Mouse (Mus musculus): Measurements from ENCODE around the gene P3h1.

P3h1 gene

DNA sequence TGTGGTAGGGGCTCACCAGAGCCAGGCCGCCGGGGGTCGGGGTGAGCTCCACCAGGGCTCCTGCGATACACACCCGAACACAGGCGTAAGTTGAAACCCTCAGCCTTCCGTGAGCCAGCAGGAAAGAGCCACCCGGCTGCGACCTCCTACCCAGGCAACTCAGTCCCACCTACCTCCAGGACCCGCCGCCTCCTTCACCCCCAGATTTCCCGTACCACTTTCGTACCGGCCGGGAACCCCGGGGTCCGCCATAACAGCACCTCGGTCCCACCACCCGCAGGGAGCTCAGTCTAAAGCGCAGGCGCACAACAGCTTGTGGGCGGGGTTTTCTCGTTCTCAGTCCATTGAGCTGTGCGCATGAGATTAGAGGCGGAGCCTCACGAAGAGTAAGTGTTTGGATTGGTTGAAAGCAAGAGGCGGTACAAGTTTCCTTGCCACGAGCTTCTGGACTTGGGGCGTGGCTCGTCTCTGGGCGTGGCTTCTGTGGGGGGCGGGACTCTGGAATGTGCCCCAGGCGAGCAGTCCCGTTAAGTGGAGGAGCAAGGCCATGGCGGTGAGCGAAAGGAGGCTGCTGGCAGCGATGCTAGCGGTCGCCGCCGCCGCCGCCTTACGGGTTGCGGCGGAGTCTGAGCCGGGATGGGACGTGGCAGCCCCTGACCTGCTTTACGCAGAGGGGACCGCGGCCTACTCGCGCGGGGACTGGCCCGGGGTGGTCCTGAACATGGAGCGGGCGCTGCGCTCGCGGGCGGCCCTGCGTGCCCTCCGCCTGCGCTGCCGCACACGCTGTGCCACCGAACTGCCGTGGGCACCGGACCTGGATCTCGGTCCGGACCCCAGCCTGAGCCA lies at the start of gene P3h1, which contains the start of gene AU022252:
Gene P3h1 (plus strand): TSS at position 506 of the 846 bp plus-strand sequence.
Gene AU022252 (minus strand): TSS at position 303 of the 846 bp plus-strand sequence.
- peak; percentile 99 for DNase-seq (ENCODE audit: low spot score in 2 of 2)

DNA sequence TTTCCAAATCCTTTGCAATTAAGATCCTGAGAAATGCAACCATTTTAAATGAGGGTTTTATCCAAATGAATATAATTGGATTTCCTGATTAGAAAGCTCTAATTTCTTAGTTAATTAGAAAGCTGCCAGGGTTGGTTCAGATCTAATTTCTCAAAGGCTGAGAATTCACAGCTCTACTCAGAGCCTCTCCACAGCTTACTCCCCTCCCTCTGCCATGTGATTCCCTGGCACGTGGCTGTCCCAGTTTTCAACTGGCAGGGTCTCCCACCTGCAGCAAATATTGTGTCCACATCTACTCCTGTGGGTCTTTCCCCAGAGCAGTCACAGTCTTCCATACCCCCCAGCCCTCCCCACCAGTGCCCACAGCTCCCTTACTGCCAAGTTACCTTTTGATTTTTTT lies 49.2 kb upstream of the P3h1 start:
- no peak for DNase-seq (ENCODE audit: low spot score in 2 of 2)

DNA sequence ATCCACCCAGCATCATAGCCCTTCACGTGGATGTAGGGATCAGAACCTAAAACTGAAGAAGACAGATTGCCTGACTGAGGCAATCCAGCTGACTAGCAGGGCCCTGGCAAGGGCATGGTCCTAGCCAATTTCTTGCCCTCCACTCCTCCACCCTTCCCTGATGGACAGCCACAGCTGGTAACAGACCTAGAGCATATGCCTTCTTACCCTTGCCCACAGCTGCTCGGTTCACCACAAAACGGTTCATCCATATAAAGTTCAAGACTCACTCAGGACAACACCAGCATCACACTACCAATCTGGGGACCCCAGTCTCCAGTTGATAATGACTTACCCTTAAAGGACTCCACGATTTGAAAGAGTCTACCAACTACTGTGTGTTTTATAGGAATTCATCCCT lies 46.9 kb upstream of the P3h1 start:
- DNase-seq (ENCODE audit: low spot score in 2 of 2): no peak

DNA sequence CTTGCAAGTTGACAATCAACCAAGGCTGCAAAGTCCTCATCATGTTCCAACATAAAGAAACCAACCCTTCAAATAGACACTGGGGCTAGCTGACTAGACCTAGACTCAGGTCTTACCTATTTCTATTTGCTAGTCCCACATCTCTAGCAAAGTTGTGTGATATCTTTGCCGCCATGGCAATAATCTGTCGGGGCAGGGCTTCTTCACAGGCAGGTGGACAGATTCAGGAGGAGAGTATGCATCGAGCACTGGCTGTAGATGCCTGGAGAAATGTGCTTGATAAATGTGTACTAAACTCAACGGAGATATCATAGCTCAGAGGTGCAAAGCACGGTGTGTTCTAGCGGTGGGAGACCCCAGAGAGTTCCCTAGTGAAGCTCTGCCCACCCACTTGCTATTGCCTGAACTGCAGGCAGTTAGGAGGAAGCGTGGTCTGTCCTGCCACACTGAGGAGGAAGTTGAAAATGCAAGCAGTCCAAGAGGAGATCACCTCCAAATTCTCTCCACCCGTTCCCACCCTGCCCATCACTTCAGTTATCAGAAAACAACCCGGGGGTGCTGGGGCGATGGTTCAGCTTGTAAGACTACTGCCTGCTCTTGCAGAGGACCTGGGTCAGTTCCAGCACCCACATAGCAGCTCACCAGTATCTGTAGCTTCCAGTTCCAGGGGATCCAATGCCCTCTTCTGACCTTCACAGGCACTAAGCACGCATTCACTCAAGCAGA lies 44.5 kb upstream of the P3h1 start:
- DNase-seq (ENCODE audit: low spot score in 2 of 2): no peak

DNA sequence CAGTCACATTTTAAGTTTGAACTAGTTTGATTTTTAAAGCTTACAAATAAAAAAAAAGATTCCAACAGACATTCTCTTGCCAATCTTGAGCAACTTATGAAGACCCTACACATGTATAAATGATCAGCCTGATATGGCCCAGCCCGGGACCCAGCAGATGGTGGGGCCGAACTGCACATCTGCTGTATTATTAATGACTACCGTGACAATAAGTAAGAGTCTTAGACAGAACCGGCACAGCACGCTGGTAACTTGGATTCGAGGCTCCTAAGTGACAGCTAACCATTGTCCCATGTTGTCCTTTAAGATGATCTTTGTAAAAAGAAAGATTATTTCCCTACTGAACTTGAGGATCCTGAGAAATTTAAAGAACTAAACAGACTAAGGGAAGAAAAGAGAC lies 43.3 kb upstream of the P3h1 start:
- DNase-seq (ENCODE audit: low spot score in 2 of 2): no peak

DNA sequence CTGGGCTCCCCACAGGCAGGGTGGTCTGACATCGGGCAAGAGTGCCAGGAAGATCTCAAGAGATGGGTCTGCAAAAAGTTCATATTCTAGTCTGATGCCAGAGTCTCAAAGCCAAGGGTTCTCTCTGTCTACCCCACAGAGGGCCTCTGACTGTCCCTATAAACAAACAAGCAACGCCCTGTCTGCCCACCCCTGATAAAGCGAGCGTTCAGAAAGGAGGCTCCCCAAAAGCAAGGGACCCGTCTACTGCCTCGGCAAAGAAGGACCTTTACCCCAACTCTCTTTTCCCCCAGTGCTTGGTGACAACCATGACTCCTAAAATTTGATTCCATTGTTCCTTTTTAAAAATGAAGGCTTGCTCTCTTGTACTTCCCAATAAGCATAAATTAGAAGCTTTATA lies 42.9 kb upstream of the P3h1 start, which contains the start of gene Ermap:
Gene Ermap (minus strand): TSS at position 148 of the 400 bp plus-strand sequence.
- DNase-seq (ENCODE audit: low spot score in 2 of 2): no peak

DNA sequence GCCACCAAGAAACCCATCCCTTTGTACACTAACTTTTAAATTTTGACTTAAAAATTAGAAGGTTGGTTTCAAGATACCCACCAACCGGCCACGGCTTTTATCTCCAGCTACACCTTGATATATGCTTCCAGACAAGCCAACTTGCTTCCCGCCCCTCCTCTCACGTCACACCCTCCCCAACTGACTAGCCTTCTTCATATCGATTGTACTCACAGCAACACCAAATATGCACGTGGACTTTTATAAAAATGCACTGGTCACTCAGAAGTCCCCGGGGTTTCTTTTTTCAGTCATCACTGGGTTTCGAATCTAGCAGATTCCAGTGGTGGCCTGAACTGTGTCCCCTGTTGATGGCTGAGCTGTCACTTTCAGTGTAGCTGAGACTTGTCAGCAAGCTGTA lies 42.1 kb upstream of the P3h1 start:
- no peak for DNase-seq (ENCODE audit: low spot score in 2 of 2)

DNA sequence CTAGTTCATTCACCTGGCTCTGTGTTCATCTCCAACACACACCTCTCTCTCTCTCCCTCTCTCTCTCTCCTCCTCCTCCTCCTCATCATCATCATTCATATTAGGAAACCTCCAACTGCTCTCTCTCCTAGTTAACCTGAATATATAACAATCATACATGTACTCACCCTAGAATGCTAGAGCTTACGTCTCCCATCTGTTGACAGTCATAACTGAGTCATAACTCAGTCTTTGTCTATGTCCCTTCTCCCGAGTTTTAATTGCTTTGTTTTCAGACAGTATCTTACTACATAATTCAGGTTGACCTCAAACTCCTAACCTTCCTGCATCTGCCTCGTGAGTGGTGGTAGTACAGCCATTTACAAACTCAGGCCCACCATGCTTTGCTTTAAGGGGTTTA lies 41.4 kb upstream of the P3h1 start:
- no peak for DNase-seq (ENCODE audit: low spot score in 2 of 2)

DNA sequence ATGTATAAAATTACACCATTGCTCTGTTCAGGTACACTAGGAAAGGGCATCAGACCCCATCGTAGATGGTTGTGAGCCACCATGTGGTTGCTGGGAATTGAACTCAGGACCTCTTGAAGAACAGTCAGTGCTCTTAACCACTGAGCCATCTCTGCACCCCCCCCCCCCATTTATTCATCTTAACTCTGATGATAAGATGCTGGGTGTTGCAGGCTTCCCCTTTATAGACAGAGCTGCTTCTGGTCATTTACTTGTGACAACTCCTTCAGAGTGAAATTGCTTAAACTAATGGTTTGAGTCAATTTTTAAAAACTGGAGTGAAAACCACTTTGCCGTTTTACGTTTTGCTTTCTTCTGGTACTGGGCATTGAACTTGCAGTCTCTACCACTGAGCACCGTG lies 40.0 kb upstream of the P3h1 start:
- no peak for DNase-seq (ENCODE audit: low spot score in 2 of 2)

DNA sequence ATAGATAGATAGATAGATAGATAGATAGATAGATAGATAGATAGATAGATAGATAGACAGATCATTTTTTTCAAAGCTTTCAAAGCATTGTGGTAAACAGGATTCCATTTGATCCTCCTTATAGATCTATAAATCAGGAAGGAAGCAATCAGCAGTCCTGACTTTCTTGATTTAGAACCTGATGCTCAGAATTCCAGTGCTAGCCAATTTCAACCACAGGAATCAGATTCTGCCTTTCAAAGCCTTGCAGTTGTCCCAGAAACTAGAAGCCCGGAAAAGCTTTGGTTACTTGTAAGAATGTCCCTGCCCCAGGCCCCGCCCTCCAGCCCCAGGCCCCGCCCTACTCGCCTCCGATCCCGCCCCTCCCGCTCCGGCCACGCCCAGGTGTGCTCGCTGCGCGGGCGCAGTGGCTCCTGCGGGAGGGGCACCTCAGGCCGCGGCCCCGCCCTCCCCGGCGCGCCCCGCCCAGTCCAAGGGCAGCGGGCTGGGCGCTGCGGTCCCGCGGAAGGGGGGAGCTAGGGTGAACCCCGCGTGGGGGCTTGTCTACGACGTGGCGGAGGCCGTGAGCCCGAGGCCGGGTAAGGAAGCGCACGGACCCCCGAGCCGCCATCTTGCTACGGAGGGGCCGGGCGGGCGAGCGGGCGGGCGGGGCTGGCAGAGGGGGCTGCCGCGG lies 37.7 kb upstream of the P3h1 start, which contains the start of gene Svbp:
Gene Svbp (plus strand): TSS at position 398 of the 673 bp plus-strand sequence.
- peak; percentile 43 to 71 for DNase-seq (ENCODE audit: low spot score in 2 of 2)

DNA sequence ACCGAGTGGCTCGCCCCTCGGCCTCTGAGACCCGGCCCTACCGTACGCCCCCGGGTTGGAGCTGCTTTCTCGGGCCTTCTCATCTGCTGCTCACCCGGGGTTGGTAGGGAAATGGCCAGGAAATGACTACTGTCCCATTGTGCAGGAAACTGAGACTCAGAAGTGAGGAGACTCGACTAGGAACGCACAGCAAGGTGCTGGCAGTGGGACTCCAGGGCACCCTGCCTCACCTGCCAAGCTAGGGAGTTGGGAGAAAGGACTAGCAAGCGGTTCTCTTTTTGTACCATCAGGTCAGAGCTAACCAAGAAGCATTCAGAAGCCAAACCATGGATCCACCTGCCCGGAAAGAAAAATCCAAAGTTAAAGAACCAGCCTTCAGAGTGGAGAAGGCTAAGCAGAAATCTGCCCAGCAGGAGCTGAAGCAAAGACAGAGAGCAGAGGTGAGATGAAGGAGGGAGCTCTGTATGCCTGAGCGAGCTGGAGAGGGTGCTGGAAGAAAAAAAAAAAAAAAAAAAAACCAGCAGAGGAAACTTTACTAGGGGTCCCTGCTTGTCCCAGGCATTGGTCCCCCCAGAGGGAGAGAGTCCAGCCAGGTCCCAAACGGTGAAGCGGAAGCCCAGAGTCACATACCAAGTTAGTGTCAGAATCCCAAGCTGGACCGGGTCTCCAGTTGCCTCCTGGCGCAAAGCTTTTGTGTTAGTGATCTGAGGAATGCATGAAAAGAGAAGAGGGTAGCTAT lies 37.0 kb upstream of the P3h1 start:
- no peak for DNase-seq (ENCODE audit: low spot score in 2 of 2)

DNA sequence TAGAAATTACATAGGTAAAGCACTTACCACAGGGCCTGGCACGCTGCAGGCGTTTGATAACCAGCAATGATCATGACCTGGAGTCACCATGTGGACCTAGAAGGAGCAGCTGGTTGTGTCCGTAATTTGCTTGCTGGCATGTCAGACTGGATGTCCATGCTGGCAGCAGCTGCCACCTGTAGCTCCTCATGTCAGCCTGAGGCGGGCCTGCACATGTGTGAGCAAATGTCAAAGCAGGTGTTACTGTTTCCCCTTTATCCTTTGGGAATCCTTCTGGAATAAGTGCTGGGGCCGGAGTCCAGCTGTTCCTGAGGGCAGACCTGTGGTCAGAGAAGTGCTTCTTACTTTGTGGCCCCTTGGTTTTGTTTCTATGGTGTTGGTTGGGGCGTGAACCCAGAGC lies 34.6 kb upstream of the P3h1 start:
- no peak for DNase-seq (ENCODE audit: low spot score in 2 of 2)

DNA sequence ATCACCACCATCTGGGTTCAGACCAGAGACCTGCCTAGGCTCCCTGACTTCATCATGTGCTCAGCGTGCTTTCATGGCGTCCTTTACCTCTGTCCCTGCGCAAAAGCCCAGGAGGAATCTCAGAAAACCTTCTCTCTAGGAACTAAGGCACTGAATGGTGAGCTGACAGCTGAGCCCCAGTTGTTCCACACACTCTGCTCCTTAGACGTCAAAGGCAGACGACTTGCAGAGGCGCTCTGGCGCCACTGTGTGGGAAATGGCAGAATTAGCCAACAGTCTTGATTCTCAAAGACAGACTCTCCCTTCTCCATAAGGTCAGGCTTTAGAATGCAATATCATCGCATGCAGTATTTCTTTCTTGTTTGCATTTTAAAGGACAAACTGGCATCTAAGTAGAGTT lies 28.0 kb upstream of the P3h1 start:
- peak in 1 of 2 experiments; percentile 67 for DNase-seq (ENCODE audit: low spot score in 2 of 2)

DNA sequence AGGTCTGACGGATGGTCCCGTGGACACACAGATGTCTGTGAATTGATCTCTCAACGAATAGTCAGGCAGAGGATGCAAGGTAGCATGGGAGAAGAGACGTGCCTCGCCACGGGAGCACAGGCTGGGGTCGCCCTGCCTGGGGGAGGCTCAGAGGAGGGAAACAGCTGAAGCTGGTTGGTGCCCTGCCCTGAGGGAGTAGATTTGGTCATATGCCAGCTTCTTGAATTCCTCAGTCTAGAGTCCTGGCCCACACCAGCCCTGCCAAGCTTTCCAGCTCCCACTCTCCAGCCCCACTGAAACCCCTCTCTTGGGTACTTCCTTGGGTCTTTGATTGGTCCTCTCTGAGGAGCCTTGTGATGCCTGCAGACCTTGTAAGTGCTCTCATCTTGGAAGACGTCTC lies 16.0 kb upstream of the P3h1 start:
- no peak for DNase-seq (ENCODE audit: low spot score in 2 of 2)

DNA sequence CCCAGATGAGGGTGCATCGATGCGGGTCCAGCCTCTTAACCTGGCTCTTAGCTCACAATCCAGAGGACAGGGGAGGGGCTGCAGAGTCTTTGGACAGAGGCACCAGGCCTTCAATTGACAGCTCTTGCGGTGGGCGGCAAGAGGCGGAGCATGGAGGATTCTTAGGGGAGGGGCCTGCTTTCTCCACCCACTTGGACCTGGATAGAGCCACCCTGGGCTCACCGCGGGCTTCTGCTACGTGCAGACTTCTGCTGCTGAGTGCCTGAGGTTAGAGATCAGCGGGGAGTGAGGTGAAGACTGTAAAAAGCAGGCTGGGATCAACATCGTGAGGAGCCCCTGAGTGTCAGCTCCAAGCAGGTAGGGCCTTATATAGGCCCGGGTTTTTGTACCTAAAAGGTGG lies 14.5 kb upstream of the P3h1 start, which contains the start of gene Tmem269:
Gene Tmem269 (minus strand): TSS at position 49 of the 400 bp plus-strand sequence.
- no peak for DNase-seq (ENCODE audit: low spot score in 2 of 2)

DNA sequence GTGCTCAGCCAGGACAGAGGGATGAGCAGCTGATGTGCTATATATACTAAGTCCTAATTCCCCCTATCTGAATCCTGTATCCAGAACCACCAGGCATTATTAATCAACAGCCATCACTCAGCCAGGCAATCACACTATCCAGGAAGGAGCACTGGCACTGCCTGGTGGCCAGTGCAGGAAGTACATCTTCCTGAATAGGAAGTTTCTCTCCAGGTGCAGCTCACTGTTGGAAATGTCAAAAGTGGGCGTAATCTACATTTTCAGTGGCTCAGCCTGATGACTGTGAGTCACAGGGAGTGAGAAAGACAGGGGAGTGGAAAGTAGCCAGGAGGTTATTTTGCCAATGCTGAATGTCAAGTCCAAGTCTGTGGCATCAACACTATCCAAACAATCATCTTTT lies 9.0 kb upstream of the P3h1 start:
- DNase-seq (ENCODE audit: low spot score in 2 of 2): peak in 1 of 2 experiments; percentile 40

DNA sequence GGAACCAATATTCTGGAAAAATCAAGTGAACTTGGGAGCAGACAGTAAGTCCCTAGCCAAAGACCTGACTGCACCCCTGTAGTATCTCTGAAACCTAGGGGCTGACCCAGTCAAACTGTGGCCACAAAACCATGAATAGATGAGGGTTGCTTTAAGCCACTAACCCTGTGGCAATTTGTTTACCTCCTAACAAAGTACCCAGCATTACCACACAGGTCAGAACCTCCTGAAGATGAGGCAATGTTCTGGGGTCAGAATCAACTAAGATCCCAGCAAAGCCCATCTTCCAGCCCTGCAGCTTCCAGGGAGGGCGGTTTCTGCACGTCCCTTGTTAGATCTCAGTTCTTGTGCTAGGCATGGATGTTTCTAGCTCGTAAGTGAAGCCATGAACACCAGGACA lies 8.2 kb upstream of the P3h1 start:
- DNase-seq (ENCODE audit: low spot score in 2 of 2): no peak

DNA sequence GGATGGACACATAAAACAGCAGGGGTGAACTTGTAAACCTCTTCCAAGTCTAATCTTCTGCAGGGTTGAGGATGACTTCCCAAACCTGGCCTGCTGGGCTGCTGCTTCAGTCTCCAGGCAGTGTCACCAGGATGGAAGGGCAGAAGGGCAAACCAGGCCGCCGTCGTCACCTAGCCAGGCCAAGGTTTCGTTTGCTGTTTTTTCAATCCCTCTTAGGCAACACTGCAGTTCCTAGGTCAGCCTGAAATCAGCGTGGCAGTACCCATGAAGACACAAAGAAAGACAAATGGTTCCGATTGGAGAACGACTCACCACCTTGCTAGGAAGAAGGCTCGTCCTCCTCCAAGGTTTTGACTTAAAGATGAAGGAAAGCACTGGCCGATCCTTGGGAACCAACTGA lies 7.0 kb upstream of the P3h1 start:
- no peak for DNase-seq (ENCODE audit: low spot score in 2 of 2)

DNA sequence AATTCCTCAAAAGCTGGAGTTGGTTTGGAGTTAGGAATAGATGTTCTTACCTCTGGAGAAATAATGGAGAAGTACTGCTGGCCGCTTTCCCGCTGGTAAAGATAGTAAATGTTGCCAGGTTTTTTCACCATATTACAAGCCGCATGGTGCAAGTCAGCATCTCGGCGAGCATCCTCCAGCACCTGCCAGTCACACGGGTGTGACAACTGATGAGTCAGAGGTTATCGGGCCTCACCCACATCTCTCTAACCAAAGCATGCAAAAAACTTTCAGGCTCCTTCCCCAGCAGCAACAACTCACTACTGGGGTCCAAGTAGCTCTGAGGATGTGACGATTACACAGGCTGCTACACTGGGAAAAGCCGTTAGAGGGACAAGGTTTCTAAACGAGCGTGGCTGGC lies 6.0 kb upstream of the P3h1 start:
- no peak for DNase-seq (ENCODE audit: low spot score in 2 of 2)

DNA sequence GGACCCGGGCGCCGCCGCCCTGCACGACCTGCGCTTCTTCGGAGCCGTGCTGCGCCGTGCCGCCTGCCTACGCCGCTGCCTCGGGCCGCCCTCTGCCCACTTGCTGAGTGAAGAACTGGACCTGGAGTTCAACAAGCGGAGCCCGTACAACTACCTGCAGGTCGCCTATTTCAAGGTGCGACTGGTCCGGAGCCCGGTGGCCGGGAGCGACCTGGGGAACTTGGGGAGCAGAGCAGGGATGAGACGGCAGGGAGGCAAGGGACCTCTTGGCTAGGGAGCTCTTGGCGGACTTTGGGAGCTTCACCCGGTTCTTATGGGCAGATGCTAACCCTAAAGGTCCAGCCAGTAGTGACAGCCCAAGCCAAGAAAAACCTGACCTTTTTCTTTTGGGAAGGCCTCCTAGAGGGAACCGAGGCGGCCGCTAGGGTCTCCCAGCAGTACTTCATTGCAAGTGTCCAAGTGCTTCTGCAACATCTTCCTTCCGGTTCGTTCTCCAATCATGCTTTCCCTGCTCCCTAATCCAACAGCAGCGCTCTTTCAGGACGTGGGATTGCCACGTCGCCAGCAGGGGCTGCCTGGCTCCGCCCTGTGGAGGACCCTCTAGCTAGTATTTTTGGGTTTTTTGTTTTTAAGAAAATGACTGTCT lies 664 bp downstream of the P3h1 start:
- peak in 1 of 2 experiments; percentile 50 for DNase-seq (ENCODE audit: low spot score in 2 of 2)

DNA sequence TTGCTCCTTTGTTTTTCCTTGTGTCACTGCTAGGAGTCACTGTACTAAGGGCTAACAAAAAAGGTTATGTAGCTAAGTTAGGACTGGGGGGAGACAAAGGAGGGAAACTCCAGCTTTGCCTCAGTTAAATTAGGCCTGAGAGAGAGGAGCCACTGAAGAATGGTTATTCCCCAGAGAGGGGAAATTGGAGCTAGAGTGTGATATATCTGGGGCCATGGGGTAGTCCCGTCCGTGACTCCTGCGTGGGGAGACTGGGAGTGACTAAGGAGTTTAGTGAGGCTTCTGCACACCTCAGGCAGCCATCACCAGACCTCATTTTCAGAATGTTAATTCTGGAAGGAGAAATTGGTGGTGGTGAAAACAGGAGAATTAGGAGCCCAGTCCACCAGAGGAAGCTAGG lies 1.6 kb downstream of the P3h1 start:
- DNase-seq (ENCODE audit: low spot score in 2 of 2): no peak
